Mouse (Mus musculus) right cerebral cortex, adult 18-20 months (tissue): ENCODE data around the gene Dnah7a.
"Not testable (repeated sequence)": the region's sequence is repeated elsewhere in the genome, so short reads cannot be mapped to it uniquely, and the experiment has no call there.

Source experiments
- DNase-seq: peaks from one replicate; pipeline ENCODE4 v3.0.0; 2022; ENCODE audit warnings: mixed read lengths

Dnah7a gene

DNA sequence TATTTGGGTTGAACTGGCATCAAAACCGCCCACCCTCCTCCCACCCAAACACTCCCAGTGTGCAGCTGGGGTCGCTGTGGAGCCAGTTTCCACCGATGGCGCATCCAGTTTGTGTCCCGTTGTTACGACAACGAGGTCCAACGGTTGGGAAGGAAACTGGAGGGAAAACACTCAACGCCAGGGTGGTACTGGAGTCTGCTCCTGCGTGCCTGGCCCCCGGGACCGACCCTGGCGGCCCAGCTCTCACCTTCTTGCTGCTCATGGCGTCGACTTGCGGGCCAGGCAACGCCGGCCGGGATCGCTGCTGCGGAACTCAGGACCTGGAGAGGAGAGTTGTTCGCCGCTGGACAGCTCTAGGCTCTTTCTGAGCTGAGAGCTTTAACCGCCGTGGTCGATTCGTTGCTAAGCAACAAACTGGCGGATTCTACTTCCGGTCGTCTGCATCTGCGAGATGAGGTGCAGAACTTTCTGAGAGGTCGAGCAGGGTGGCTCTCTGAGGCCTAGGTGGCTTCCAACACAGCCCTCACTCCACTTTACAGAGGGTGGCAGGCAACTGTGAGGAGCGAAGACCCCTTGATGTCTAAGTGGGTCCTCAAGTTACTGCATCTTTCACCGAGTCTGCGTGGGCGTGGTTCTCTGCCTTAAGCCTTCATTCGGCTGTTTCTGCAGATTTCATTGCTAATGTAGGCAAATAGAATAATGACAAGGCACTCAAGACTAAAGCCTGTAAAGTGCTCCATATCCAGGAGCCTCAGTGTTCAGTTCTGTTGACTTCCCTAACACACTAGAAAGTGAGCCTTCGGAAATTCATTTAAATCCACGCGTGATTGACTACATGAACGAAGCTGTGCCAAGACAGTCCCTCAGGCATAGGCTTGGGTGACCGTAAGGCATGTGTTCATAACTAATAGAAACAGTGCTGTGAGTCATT, at the start of gene Dnah7a:
Gene Dnah7a (minus strand): TSS at position 354 of the 931 bp plus-strand sequence.
- peak; percentile 64 for DNase-seq

DNA sequence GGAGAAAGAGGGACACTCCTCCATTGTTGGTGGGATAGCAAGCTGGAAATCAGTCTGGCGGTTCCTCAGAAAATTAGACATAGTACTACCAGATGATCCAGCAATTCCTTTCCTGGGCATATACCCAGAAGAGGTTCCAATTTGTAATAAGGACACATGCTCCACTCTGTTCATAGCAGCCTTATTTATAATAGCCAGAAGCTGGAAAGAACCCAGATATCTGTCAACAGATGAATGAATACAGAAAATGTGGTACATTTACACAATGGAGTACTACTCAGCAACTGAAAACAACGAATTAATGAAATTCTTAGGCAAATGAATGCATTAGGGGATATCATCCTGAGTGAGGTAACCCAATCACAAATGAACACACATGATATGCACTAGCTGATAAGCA, 46.9 kb upstream of the Dnah7a start:
- not testable (repeated sequence) for DNase-seq

DNA sequence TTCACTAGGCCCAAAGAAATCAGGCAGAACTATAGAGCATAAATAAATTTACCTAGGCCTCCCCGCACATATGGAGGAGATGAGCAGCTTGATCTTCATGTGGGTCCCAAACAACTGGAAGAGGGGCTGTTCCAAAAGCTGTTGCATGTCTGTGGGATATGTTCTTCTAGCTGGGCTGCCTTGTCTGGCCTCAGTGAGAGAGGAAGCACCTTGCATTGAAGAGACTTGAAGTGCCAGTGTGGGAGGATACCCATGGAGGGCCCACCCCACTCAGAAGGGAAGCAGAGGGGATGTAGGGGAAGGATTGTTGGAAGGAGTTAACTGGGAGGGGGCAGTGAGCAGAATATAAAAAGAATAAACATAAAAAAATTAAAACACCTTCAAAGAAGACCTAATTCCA, 44.6 kb upstream of the Dnah7a start:
- no peak for DNase-seq

DNA sequence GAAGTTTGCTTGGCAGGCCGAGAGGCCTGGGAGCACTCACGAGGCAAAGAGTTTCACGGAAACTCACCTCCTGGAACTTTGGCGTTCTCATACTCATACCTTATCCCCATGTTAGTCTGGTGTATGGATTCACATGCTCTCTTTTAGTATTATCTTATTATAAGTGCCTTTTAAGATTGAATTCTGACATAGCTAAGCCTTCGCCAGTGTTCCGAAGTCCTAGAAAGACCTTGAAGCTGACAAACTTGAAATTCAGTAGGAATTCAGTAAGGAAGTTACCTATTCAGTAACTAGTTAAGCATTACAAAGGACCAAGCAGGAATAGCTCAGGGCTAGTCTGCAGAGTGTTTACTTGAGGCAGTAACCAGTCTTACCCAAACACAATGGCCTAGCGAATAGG, 44.1 kb upstream of the Dnah7a start:
- DNase-seq = not testable (repeated sequence)

DNA sequence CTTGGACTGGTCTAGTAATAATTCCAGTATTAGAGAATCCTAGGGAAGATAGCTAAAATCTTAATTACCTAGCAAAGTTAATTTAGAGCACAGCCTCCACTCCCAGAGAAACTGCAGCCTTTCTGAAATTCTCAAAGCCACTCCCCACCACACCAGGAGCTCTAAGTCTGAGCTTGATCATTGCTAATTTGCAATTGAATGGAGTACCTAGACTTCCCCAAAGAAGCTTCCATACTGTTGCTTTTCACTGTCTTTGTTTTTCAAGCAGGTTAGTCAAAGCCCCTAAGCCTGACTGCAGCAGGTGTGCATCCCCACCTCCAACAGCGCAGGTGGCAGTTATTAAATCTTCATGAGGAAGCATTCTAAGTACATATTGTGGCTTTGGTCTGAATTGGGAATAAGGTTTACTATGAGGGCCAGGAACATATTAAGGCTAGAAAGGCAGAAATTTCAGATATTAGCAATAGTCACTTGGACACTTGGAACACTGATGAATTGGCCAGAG, 43.3 kb upstream of the Dnah7a start:
- DNase-seq = not testable (repeated sequence)

DNA sequence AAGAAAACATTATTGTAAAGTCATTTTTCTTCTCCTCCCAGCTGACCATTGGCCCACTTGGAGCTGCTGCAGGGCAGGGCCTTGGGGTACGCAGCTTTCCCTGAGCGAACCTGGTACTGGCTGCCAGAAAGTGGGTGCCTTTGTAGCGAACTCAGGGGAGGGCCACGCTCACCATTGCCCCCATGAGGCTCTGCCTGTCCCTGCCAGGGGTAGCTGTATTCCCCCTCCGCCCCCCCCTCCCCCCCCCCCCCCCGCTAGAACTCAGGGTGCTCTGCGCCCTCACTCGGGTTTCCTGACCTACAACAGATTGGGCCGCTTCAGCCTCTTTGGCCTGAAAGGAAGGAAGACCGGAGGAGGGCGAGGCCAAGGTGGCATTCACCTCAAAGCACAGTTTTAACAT, 42.0 kb upstream of the Dnah7a start:
- DNase-seq = no peak

DNA sequence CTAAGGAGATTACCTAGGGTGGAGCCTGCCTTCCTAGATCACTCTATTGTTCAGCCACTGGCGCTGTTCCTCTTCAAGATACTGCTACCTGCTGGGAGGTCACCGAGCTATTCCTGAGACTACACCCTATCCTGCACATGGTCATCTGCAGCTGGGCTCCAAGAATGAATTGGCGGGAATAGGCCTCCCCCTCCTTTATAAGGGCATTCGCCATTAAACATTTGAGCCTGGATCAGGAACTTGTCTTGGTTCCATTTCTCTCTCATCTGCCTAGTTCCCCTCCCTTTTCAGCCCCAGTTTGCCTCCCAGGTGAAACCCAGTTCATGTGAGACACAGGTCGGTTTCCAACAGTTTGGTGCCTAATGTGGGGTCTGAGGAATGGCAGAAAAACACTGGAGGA, 39.4 kb upstream of the Dnah7a start:
- DNase-seq = no peak

DNA sequence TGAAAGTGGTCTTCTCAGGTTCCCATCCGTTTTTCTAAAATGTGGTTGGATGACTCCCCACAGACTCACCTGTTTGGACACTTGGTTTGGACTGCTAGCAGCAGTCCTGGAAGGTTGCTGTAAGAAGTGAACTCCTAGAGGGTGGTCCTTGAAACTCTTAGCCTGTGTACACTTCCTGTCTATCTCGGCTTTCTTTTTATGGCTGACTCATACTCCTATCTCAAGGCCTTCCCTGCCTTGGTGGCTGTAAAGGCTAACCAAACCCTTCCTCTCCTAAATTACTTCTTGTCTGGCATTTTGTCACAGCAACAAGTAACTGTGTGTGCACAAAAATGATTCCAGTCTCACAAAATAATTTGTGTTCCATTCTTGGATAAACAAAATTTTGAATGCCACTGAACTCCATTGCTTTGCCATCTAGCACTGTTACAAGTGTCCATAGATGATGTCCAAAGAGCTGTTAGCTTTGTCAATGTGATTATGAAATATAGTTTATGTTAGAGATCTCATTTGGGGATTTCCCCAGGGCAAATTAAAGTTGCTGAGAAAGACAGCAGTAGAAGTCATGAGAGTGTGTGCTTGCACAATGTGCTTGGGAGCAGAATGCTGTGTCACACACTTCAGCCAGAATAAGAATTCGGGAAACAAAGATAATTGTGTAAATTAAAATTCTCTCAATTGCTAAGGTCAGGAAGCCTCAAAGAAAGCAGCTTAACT, 35.3 kb upstream of the Dnah7a start:
- no peak for DNase-seq

DNA sequence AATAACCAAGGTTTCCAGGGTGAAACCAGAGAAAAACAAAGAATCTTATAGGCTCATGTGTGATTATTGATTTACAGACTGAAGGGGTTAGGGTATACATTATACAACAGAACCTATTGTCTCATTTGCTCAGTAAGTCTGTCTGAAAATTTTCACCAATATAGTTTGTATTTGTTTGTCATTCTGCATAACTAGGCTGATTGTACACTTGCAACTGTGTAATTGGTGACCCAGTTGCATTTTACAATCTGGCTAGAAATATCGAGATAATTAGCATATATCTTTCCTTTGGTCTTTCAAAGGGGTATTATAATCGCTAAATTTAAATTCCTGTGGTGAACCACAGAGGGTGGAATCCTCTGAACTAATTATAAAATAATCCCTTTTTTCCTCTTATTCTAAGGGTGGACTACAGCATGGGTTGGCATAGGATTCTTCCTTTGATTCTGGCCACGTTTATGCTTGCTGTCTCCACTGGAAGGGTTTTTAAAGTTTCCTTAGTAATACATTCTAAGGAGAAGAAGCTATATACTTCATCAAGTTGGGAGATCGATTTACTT, 34.3 kb upstream of the Dnah7a start:
- no peak for DNase-seq

DNA sequence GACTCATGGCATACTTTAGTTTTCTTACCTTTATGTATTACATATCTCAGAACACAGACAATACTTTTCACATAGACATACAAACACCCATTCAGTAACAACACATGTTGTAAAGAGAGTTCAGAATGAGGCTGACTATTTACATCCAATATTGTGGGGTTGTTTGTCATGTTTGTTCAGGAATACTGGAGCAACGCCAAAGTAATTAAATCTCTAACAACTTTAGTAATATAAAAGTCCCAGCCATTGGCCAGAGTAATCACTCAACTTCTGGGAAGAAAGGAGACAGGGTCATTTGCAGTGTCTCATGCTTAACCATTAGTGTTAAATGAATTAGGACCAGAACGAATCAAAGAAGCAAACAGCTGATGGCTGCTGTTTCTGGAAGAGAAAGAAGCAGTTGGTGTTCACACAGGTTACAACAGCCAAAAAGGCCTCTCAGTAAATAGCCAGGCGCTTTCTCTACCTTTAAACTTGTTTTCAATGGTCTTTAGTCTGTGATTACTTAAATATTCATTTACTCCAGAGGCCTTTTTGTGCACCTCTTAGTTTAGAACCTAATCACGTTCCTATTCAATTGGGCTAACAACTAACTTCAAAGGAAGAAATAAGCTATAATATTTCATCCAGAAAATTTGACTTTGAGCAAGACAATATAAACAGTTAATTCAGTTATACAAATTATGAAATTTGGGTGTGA, 33.6 kb upstream of the Dnah7a start:
- DNase-seq = not testable (repeated sequence)

DNA sequence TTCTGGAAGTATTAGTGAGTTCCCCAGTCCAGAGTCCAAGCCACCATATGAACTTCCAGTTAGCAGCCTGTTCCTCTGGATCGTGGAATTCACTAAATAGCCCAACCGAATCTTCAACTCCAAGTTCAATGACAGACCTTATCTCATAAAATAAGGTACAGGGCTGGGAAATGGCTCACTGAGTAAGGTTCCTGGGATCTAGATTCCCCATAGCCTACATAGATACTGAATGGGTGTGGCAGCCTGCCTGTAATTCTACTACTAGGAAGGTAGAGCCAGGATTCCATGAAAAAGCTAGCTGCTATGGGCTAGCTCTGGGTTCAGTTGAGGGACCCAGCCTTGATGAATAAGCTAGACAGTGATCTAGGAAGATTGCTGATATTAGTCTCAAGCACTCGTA, 30.0 kb upstream of the Dnah7a start:
- no peak for DNase-seq

DNA sequence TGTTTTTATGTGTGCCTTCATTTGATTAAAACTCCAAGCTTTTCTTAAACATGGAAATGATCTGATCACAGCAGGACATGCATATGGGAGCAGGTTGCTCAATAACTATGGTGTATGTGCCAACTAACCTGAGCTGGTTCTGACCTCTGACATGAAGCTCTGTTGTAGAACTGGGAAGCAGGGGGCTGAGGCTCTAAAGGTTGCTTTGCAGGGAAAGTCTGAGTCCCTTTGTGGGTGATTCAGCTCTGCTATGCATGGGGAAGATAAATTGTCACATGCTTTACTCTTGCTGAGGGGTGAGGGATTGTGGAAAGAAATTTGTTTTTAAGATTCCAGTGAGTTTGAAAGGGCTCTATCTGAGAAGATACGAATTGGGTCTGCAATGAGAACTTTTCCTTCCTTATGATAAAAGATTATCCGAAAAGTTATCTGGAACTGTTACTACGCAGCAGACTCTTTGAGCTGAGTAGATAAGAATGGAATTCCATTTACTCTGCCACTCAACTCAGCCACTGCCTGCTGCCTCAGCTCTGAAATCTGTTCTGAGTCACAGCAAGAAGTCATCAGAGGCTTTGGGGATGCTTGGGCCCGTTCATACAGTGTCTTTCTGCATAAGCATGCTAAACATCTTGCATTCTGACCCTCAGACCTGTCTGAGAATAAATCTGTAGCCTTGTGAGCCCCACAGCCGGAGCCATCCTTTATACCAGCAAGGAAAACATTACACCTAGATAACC, 22.1 kb upstream of the Dnah7a start:
- DNase-seq = no peak

DNA sequence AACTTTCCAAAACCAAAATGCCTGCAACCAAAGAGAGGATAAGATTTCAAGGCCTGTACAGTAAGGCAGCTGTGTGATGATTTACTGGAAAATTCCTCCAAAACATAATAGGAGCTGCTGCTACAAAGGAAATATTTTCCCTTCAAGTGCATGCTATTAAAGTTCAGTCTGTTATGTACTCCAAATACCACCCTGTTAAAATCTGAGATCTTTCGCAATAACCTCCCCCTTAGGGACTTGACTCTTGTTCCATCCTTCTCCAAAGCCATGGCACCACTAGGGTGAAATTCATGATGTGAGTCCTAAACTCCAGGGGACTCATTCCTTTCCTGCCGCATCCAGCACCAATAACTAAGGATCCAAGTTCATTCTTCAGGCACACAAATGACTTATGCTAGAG, 20.3 kb upstream of the Dnah7a start:
- no peak for DNase-seq

DNA sequence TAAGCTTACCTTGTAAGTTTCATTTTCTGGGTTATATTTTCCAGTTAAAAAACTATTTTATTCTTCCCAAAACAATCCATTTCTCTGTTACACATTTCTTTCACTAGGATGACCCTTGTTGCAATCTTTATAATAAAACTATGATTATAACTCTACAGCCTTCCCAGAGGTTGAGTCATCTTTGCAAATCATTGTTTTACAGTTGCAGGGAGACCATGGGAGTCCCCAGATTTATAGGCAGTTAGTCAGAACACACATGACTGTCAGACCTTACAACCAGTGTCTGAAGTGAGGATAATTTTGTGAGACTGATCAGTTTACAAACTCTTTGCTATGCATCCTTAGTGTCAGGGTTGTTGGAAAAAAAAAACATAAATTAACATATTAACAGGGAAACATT, 14.8 kb upstream of the Dnah7a start:
- DNase-seq = no peak

DNA sequence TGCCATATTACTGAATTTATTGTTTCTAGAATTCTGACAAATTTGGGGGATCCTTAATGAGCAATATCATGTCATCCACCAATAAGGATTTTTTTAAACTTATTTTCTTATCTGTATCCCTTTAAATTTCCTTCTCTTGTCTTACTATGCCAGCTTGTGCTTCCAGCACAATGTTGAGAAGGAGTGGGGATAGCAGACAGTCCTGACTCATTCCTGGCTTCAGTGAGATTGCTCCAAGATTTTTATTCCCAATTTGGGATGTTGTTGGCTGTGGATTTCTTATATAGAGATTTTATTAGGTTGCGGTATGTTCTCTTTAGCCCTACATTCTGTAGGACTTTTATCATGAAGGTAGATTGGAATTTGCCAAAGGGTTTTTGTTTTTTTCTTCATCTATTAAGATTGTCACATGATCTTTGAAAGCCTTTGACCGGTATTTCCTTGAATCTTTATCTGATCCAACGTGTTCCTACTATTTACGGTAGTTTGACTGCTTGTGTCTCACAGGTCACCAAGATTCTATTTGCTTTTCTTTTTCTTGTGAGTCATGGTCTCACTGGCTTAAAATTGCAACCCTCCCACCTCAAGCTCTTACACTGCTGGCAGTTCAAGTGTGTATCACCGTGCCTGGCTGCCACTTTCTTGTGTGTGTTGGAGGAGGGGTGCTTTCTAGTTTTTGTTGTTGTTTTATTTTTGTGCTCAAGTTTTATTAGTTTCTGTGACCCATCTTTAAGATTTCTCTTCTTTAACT, 14.2 kb upstream of the Dnah7a start:
- DNase-seq = no peak

DNA sequence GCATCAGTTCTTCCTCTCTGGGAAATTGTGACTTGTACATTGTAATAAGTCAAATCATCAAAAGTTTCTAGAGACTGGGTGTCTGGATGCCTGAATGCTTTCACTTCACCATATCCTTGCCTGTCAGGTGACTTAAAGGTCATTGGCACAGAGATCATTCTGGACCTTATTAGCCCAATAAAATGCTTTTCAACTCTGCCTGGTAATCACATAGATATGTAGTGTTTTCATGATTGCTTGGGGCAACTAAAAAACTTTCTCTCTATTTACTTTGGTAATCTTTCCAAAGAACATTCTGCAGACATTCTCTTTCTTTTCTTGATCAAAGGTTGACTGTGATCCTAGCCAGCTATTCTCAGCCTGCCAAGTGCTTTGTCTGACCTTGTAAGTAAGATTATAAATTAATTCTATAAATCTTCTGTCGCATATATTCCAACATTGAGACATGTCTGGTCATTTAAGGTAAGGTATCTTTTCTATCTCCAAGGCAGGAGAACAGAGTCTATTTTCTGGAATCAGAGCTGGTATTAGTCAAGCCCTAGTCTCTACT, 9.5 kb upstream of the Dnah7a start:
- no peak for DNase-seq

DNA sequence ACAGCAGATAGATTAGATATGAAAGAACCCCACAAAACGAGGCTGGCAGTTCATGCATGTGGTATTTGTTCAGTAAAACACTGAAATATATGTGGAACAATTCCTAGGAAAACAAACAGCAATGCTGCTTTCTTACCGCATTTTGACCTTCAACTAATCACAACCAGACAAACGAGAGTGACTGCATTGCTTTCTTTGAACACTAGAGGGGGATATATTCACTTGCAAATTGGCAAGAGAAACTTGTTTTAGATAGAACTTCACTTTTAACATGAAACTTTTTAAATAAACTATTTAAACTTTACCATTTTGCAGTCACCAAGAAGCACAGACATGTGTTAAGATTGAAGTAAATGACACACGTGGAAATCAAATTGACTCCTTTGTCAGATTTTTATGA, 8.9 kb upstream of the Dnah7a start:
- DNase-seq = peak; percentile 17

DNA sequence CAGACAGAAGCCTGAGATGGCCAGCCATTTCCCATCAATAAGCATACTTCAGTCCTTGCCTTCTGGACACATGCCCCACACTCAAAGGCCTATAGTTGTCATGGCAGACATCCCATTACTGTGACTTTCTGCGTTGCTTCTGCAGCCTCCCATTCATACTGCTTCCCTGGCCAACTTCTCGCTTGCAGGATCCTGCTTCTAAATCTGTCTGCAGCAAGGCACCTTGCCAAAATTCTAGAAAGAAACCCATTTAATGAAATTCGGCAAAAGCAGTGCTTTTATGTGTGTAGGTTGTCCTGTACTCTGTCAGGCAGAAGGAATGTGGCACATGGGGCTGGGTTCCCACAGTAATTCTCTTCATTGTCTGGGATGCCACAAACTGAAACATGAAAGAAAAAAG, 6.8 kb upstream of the Dnah7a start:
- peak; percentile 51 for DNase-seq

DNA sequence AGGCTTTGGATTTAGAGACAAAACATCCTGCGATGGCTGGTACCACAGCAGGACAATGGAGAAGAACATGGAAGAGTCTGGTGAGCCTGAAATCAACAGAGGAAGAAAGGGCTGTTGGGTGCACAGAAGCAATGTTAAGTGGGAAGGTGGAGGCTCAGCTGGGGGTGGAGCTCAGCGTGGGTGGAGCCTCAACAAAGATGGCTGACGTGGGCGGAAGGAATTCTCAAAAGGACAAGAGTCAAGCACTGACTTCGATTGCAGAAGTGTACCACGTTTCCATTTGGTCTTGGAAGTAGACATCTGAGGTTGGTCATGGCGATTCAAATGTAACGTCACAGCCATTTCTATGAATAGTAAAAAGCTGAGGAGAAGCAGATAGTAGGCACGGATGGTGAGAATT, 4.5 kb upstream of the Dnah7a start:
- DNase-seq = no peak

DNA sequence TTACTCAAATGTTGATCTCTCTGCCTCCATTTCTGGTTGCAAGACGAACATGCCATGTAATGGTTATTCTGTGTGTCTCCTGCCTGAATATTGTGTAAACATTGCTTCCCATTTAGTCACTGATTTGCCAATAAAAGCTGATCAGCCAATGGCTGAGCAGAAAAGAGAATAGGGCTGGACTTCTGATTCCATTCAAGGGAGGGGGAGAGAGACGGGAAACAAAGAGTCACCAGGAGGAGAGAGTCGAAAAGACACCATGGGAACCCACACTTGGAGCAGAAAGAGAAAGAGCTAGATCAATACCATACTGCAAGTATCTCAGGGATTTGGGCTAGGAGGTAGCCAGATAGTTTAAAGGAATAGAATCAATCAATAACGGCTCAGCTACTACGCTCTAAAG, 3.0 kb upstream of the Dnah7a start:
- not testable (repeated sequence) for DNase-seq

DNA sequence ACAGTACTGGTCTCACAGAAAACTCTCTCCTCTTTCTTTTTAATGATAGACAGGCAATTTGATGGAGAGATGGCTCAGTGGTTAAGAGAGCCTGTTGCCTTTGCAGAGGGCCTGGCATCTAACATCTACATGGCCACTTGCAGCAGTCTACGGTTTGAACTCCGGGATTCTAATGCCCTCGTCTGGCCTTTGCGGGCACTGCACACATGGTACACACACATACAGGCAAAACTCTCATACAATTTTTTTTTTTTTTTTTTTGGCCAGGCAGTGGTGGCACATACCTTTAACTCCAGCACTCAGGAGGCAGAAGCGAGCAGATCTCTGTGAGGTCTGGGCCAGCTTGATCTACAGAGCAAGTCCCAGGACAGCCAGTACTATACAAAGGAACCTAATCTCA, 2.4 kb downstream of the Dnah7a start:
- DNase-seq = no peak
